Mouse (Mus musculus): ENCODE measurements around the gene Adgrd1. TPM values are rescaled to one million over a fixed set of nuclear protein-coding genes. Genes with fewer than 3 reads are reported as not detected.

Adgrd1 gene
- total RNA-seq, 2 experiments from 2014 or later = 2.9 to 3.9 TPM

- no peak for TF ChIP-seq CTCF (IDR thresholded peaks at IDR 0.05)
- Histone ChIP-seq H3K4me3 (no peak overlapping the region), H3K27ac (no peak overlapping the region)
- DNase-seq (ENCODE audit: extremely low spot score in 1 of 2, low spot score in 2 of 2) = no peak
- intact Hi-C loops (cut with DNase I) = no loop called here
Measured at GRCm38 (mm10) chr5:129217481-129218221, 121.1 kb downstream of the Adgrd1 start.

- intact Hi-C loops (cut with DNase I) = no loop called here
- Histone ChIP-seq H3K4me3 (no peak overlapping the region), H3K27ac (no peak overlapping the region)
- TF ChIP-seq CTCF (IDR thresholded peaks at IDR 0.05) = no peak
- no peak for DNase-seq (ENCODE audit: extremely low spot score in 1 of 2, low spot score in 2 of 2)
Measured at GRCm38 (mm10) chr5:129218222-129218505, 121.6 kb downstream of the Adgrd1 start.

- no peak for DNase-seq (ENCODE audit: extremely low spot score in 1 of 2, low spot score in 2 of 2)
- Histone ChIP-seq H3K4me3 (no peak overlapping the region), H3K27ac (no peak overlapping the region)
- intact Hi-C loops (cut with DNase I) = no loop called here
- TF ChIP-seq CTCF (IDR thresholded peaks at IDR 0.05) = no peak
Measured at GRCm38 (mm10) chr5:129218537-129218981, 122.0 kb downstream of the Adgrd1 start.

DNA sequence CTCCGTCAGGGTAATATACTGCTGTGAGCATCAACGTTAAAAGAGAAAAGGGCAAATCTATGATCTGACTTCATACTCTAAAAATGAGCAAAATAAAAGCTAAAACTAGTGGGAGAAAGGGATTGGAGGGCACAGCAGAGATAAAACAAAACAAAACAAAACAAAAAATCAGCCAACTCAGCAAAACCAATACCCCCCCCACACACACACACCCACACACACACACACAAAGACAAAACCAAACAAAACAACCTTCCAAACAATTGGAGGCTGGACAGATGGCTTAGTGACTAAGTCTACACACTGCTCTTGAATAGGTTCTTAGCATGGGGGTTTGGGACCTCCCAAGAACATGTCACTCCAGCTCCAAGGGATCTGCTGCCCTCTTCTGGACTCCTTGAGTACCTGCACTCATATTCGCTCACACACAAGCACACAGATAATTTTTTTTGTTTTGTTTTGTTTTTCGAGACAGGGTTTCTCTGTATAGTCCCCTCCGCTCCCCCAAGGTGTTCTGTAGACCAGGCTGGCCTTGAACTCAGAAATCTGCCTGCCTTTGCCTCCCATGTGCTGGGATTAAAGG lies 122.7 kb downstream of the Adgrd1 start:
- TF ChIP-seq CTCF (IDR thresholded peaks at IDR 0.05) = peak; percentile 14
- H3K4me3 ChIP-seq = no peak overlapping the region
- intact Hi-C loops (cut with DNase I) = no loop called here
- no peak overlapping the region for H3K27ac ChIP-seq
- DNase-seq (ENCODE audit: extremely low spot score in 1 of 2, low spot score in 2 of 2) = no peak

- no peak overlapping the region for H3K4me3 ChIP-seq
- no peak overlapping the region for H3K27ac ChIP-seq
- no peak for DNase-seq (ENCODE audit: extremely low spot score in 1 of 2, low spot score in 2 of 2)
- TF ChIP-seq CTCF (IDR thresholded peaks at IDR 0.05) = no peak
- intact Hi-C loops (cut with DNase I) = no loop called here
Measured at GRCm38 (mm10) chr5:129225810-129226450, 129.4 kb downstream of the Adgrd1 start.

- intact Hi-C loops (cut with DNase I) = no loop called here
- no peak for DNase-seq (ENCODE audit: extremely low spot score in 1 of 2, low spot score in 2 of 2)
- no peak for TF ChIP-seq CTCF (IDR thresholded peaks at IDR 0.05)
Measured at GRCm38 (mm10) chr5:129228171-129228570, 131.6 kb downstream of the Adgrd1 start.

GRCm38 (mm10) chr5:129233301-129233700 lies 136.8 kb downstream of the Adgrd1 start:
- intact Hi-C loops (cut with DNase I) = no loop called here

More at GRCm38 (mm10) chr5:129228171-129228570, 131.6 kb downstream of the Adgrd1 start:
- Histone ChIP-seq H3K4me3 (no peak overlapping the region), H3K27ac (no peak overlapping the region)

GRCm38 (mm10) chr5:129233881-129234432 lies 137.4 kb downstream of the Adgrd1 start:
- TF ChIP-seq CTCF (IDR thresholded peaks at IDR 0.05) = no peak
- Histone ChIP-seq H3K4me3 (no peak overlapping the region), H3K27ac (no peak overlapping the region)
- intact Hi-C loops (cut with DNase I) = no loop called here
- DNase-seq (ENCODE audit: extremely low spot score in 1 of 2, low spot score in 2 of 2) = no peak

More at GRCm38 (mm10) chr5:129233301-129233700, 136.8 kb downstream of the Adgrd1 start:
- TF ChIP-seq CTCF (IDR thresholded peaks at IDR 0.05) = no peak
- no peak for DNase-seq (ENCODE audit: extremely low spot score in 1 of 2, low spot score in 2 of 2)
- no peak overlapping the region for H3K27ac ChIP-seq
- no peak overlapping the region for H3K4me3 ChIP-seq

GRCm38 (mm10) chr5:129236366-129236765 lies 139.8 kb downstream of the Adgrd1 start:
- TF ChIP-seq CTCF (IDR thresholded peaks at IDR 0.05) = no peak; the same call in 1 of the 2 replicates
- intact Hi-C loops (cut with DNase I) = no loop called here
- no peak overlapping the region for H3K27ac ChIP-seq
- DNase-seq (ENCODE audit: extremely low spot score in 1 of 2, low spot score in 2 of 2) = no peak
- H3K4me3 ChIP-seq = no peak overlapping the region

- no peak for TF ChIP-seq CTCF (IDR thresholded peaks at IDR 0.05)
Measured at GRCm38 (mm10) chr5:129241865-129242264, 145.3 kb downstream of the Adgrd1 start.

GRCm38 (mm10) chr5:129242265-129242664 lies 145.7 kb downstream of the Adgrd1 start:
- DNase-seq (ENCODE audit: extremely low spot score in 1 of 2, low spot score in 2 of 2) = no peak
- Histone ChIP-seq H3K4me3 (no peak overlapping the region), H3K27ac (no peak overlapping the region)
- TF ChIP-seq CTCF (IDR thresholded peaks at IDR 0.05) = no peak
- intact Hi-C loops (cut with DNase I) = no loop called here

More at GRCm38 (mm10) chr5:129241865-129242264, 145.3 kb downstream of the Adgrd1 start:
- intact Hi-C loops (cut with DNase I) = no loop called here
- Histone ChIP-seq H3K4me3 (no peak overlapping the region), H3K27ac (no peak overlapping the region)
- no peak for DNase-seq (ENCODE audit: extremely low spot score in 1 of 2, low spot score in 2 of 2)

DNA sequence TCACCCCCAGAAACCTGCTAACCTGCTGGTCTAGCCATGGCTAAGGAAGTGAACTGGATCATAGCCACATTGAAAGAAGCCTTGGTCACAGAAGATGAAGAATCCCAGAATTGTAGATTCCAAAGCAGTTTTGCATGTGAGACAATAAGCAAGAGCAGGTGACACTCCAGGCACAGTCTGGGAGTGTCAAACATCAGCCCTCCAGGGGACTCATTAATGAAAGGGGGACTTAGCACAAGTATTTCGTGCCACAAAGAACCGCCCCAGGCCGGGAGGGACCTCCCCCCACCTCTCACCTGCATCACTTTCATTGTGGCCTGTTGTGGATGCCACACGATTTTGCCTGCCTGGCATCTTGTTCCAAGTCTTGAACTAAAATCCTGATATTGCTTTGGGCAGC lies 146.6 kb downstream of the Adgrd1 start:
- no peak overlapping the region for H3K4me3 ChIP-seq
- TF ChIP-seq CTCF (IDR thresholded peaks at IDR 0.05) = no peak
- no peak overlapping the region for H3K27ac ChIP-seq
- DNase-seq (ENCODE audit: extremely low spot score in 1 of 2, low spot score in 2 of 2) = no peak
- intact Hi-C loops (cut with DNase I) = no loop called here
